Mouse (Mus musculus): ENCODE results near the gene Gm10697.
"Not testable (repeated sequence)": the region's sequence is repeated elsewhere in the genome, so short reads cannot be mapped to it uniquely, and the experiment has no call there.

Gm10697 gene

GRCm38 (mm10) chr3:94072544-94072943 is at the start of gene Gm10697:
Gene Gm10697 (minus strand): TSS chr3:94072644.
- DNase-seq (ENCODE audit: low spot score) = not testable (repeated sequence)

- DNase-seq (ENCODE audit: low spot score) = not testable (repeated sequence)
Measured at GRCm38 (mm10) chr3:94115071-94115470, 42.6 kb upstream of the Gm10697 start.

- not testable (repeated sequence) for DNase-seq (ENCODE audit: low spot score)
Measured at GRCm38 (mm10) chr3:94054785-94055184, 17.7 kb downstream of the Gm10697 start, which contains the start of gene Gm9125. Gene Gm9125 (minus strand): TSS chr3:94054885.

GRCm38 (mm10) chr3:94049566-94050121 is 22.8 kb downstream of the Gm10697 start:
- DNase-seq (ENCODE audit: low spot score) = not testable (repeated sequence)

GRCm38 (mm10) chr3:94038241-94038640 is 34.2 kb downstream of the Gm10697 start:
- not testable (repeated sequence) for DNase-seq (ENCODE audit: low spot score)

GRCm38 (mm10) chr3:94034400-94034799 is 38.0 kb downstream of the Gm10697 start:
- DNase-seq (ENCODE audit: low spot score) = not testable (repeated sequence)

Measured in urinary bladder, postnatal 14 days (tissue).